Mouse (Mus musculus) G1E (cell line): ENCODE measurements around the gene Aoah. TPM values are rescaled to one million over a fixed set of nuclear protein-coding genes. Genes with fewer than 3 reads are reported as not detected.

Source experiments
- ATAC-seq: 2 replicates; pipeline ENCODE4 v1.8.0; 2016; ENCODE audit warnings: mild to moderate bottlenecking; ENCODE audit not compliant: insufficient number of reproducible peaks, poor library complexity, low FRiP score, severe bottlenecking; ENCODE audit errors: extremely low read depth
- DNase-seq: peaks from one replicate; pipeline ENCODE4 v3.0.0; 2012; ENCODE audit warnings: low spot score
- H3K27me3 ChIP-seq: 2 replicates; pipeline ENCODE4 v1.6.1; 2012; ENCODE audit warnings: mild to moderate bottlenecking, low read length, inconsistent platforms; ENCODE audit not compliant: insufficient read depth
- H3K36me3 ChIP-seq: replicated peaks from 2 replicates; pipeline ENCODE3; 2012; ENCODE audit warnings: mild to moderate bottlenecking, inconsistent platforms
- H3K4me1 ChIP-seq: 2 replicates; pipeline ENCODE4 v1.6.1; 2012; ENCODE audit warnings: low read depth, low read length, inconsistent platforms, mixed read lengths; ENCODE audit not compliant: insufficient read depth
- H3K4me3 ChIP-seq: 2 replicates; pipeline ENCODE4 v1.5.1; 2012; ENCODE audit warnings: low read depth, mild to moderate bottlenecking, inconsistent platforms, low read length, moderate library complexity, mixed read lengths
- H3K9me3 ChIP-seq: replicated peaks from 2 replicates; pipeline ENCODE4 v1.6.1; 2012; ENCODE audit warnings: inconsistent platforms
- CTCF ChIP-seq: IDR thresholded peaks from 2 replicates; pipeline ENCODE4 v1.5.1; 2012; ENCODE audit warnings: low read depth, low read length, inconsistent platforms, mixed read lengths
- GATA1 ChIP-seq: IDR thresholded peaks from 2 replicates; pipeline ENCODE4 v1.6.1; 2012; ENCODE audit warnings: borderline replicate concordance, low read length, inconsistent platforms, mixed read lengths
- GATA2 ChIP-seq: IDR thresholded peaks from 2 replicates; pipeline ENCODE4 v1.6.1; 2012; ENCODE audit warnings: low read depth, low read length, inconsistent platforms, borderline replicate concordance
- POLR2AphosphoS5 ChIP-seq: IDR thresholded peaks from 2 replicates; pipeline ENCODE4 v1.6.1; 2012; ENCODE audit warnings: low read depth, low read length, inconsistent platforms; ENCODE audit not compliant: insufficient replicate concordance
- TAL1 ChIP-seq: conservative IDR thresholded peaks from 2 replicates; pipeline ENCODE4 v1.6.1; 2012; ENCODE audit warnings: low read depth, low read length, inconsistent platforms, mixed read lengths
- polyA plus RNA-seq: library from polyadenylated mRNA; stranded (reverse); fragments of >175 nt; gene quantifications from 2 replicates; pipeline ENCODE4 v1.2.3, GENCODE M21; 2012
- total RNA-seq, 2 experiments: library from RNA; stranded (forward) in 1 of 2; stranded (reverse) in 1 of 2; fragments of 200-1000 nt in 1 of 2; fragments of >200 nt in 1 of 2; fragmentation: Nextera tagmentation in 1 of 2; gene quantifications; 2 replicates each; pipeline ENCODE4 v1.2.3; 2014 to 2017

Aoah gene
- total and polyA plus RNA-seq, 3 experiments = 0.22 TPM; not detected in 2

- Histone ChIP-seq H3K4me1 (no peaks in the 10 kb centered on the region), H3K36me3 (no peaks in the 10 kb centered on the region), H3K9me3 (no peaks in the 10 kb centered on the region), H3K27me3 (no peaks in the 10 kb centered on the region; the same call in 1 of the 2 replicates), H3K4me3 (no peak overlapping the region)
- ATAC-seq (no peak), DNase-seq (no peak)
- no peak for TF ChIP-seq CTCF
- TF ChIP-seq GATA1 = no peak
- no peak for TF ChIP-seq POLR2AphosphoS5
- TF ChIP-seq GATA2 = no peak
- TF ChIP-seq TAL1 = no peak
These were observed 230.9 kb downstream of the Aoah start for GRCm38 (mm10) chr13:21024831-21025230.

GRCm38 (mm10) chr13:21033176-21033575, 239.3 kb downstream of the Aoah start:
- Histone ChIP-seq H3K9me3 (no peaks in the 10 kb centered on the region), H3K36me3 (no peaks in the 10 kb centered on the region), H3K4me3 (no peak overlapping the region), H3K4me1 (no peaks in the 10 kb centered on the region), H3K27me3 (peaks cover 3% of the 10 kb centered on the region; the same call in 1 of the 2 replicates)
- DNase-seq (no peak), ATAC-seq (no peak)
- TF ChIP-seq GATA1 (no peak), TAL1 (no peak), POLR2AphosphoS5 (no peak)

- ATAC-seq = no peak
- no peak for DNase-seq
These were observed 241.1 kb downstream of the Aoah start for GRCm38 (mm10) chr13:21035011-21035410.

GRCm38 (mm10) chr13:21035981-21036380, 242.1 kb downstream of the Aoah start:
- TF ChIP-seq CTCF (no peak), GATA2 (no peak), TAL1 (no peak), GATA1 (no peak), POLR2AphosphoS5 (no peak)
- DNase-seq = no peak
- peaks cover 3% of the 10 kb centered on the region; the same call in 1 of the 2 replicates for H3K27me3 ChIP-seq
- H3K4me3 ChIP-seq = no peak overlapping the region
- no peaks in the 10 kb centered on the region for H3K9me3 ChIP-seq
- ATAC-seq = no peak
- H3K4me1 ChIP-seq = no peaks in the 10 kb centered on the region
- no peaks in the 10 kb centered on the region for H3K36me3 ChIP-seq

More at GRCm38 (mm10) chr13:21035011-21035410, 241.1 kb downstream of the Aoah start:
- no peak for TF ChIP-seq CTCF
- no peak for TF ChIP-seq GATA1
- Histone ChIP-seq H3K36me3 (no peaks in the 10 kb centered on the region), H3K4me3 (no peak overlapping the region), H3K27me3 (peaks cover 3% of the 10 kb centered on the region; the same call in 1 of the 2 replicates), H3K9me3 (no peaks in the 10 kb centered on the region), H3K4me1 (no peaks in the 10 kb centered on the region)

- no peak for ATAC-seq
- TF ChIP-seq GATA1 = no peak
- no peak for TF ChIP-seq CTCF
- no peak for TF ChIP-seq POLR2AphosphoS5
- TF ChIP-seq TAL1 = no peak
- no peak for TF ChIP-seq GATA2
- DNase-seq = no peak
These were observed 246.8 kb downstream of the Aoah start for GRCm38 (mm10) chr13:21040589-21041199.

GRCm38 (mm10) chr13:21050118-21050517, 256.2 kb downstream of the Aoah start:
- TF ChIP-seq GATA2 (no peak), TAL1 (no peak), CTCF (no peak), POLR2AphosphoS5 (no peak), GATA1 (no peak)
- Histone ChIP-seq H3K36me3 (no peaks in the 10 kb centered on the region), H3K9me3 (no peaks in the 10 kb centered on the region), H3K4me3 (no peak overlapping the region), H3K4me1 (no peaks in the 10 kb centered on the region), H3K27me3 (no peaks in the 10 kb centered on the region)
- ATAC-seq = no peak
- no peak for DNase-seq

More at GRCm38 (mm10) chr13:21040589-21041199, 246.8 kb downstream of the Aoah start:
- Histone ChIP-seq H3K27me3 (no peaks in the 10 kb centered on the region), H3K4me3 (no peak overlapping the region), H3K4me1 (no peaks in the 10 kb centered on the region), H3K36me3 (no peaks in the 10 kb centered on the region), H3K9me3 (no peaks in the 10 kb centered on the region)
